Mouse (Mus musculus): Measurements from ENCODE around the gene Polr3e.

GRCm38 (mm10) chr7:120943936-120944509 is 26.5 kb downstream of the Polr3e start:
- TF ChIP-seq CHD2 (IDR thresholded peaks at IDR 0.05; ENCODE audit: low read depth, low read length) (no peak), MAFK (IDR thresholded peaks at IDR 0.05; ENCODE audit: insufficient read depth, low read depth, low read length) (no peak), HCFC1 (IDR thresholded peaks at IDR 0.05; ENCODE audit: borderline replicate concordance, insufficient read depth, low read length) (no peak)

All from ES-E14 (cell line).